Mouse (Mus musculus): ENCODE data around the gene Pars2.

Pars2 gene

GRCm38 (mm10) chr4:106650833-106651527 is at the start of gene Pars2:
TSS of gene Pars2 (plus strand) at chr4:106651069.
- DNase-seq: peak; percentile 98

- DNase-seq: no peak
Observed at GRCm38 (mm10) chr4:106606639-106607554, 44.0 kb upstream of the Pars2 start.

GRCm38 (mm10) chr4:106607905-106608304 is 43.0 kb upstream of the Pars2 start:
- no peak for DNase-seq

- no peak for DNase-seq
Observed at GRCm38 (mm10) chr4:106613105-106613504, 37.8 kb upstream of the Pars2 start.

GRCm38 (mm10) chr4:106613560-106613959 is 37.3 kb upstream of the Pars2 start:
- DNase-seq: no peak

GRCm38 (mm10) chr4:106614180-106614797 is 36.6 kb upstream of the Pars2 start:
- peak; percentile 66 for DNase-seq

- no peak for DNase-seq
Observed at GRCm38 (mm10) chr4:106614881-106615280, 36.0 kb upstream of the Pars2 start.

GRCm38 (mm10) chr4:106615637-106616036 is 35.2 kb upstream of the Pars2 start:
- no peak for DNase-seq

GRCm38 (mm10) chr4:106617056-106617455 is 33.8 kb upstream of the Pars2 start, which contains the start of gene Lexm:
TSS of gene Lexm (minus strand) at chr4:106617241.
- no peak for DNase-seq

GRCm38 (mm10) chr4:106618898-106619297 is 32.0 kb upstream of the Pars2 start:
- DNase-seq: no peak

GRCm38 (mm10) chr4:106621428-106621827 is 29.4 kb upstream of the Pars2 start:
- DNase-seq: no peak

GRCm38 (mm10) chr4:106622030-106622493 is 28.8 kb upstream of the Pars2 start, which contains the start of gene Ttc22:
TSS of gene Ttc22 (plus strand) at chr4:106622432.
- DNase-seq: no peak

GRCm38 (mm10) chr4:106622712-106623111 is 28.2 kb upstream of the Pars2 start:
- DNase-seq: no peak

GRCm38 (mm10) chr4:106624271-106624670 is 26.6 kb upstream of the Pars2 start:
- no peak for DNase-seq

GRCm38 (mm10) chr4:106627809-106628208 is 23.1 kb upstream of the Pars2 start:
- no peak for DNase-seq

- no peak for DNase-seq
Observed at GRCm38 (mm10) chr4:106628650-106629360, 22.1 kb upstream of the Pars2 start.

- DNase-seq: no peak
Observed at GRCm38 (mm10) chr4:106629374-106629773, 21.5 kb upstream of the Pars2 start.

- DNase-seq: peak; percentile 85
Observed at GRCm38 (mm10) chr4:106630333-106631220, 20.3 kb upstream of the Pars2 start.

GRCm38 (mm10) chr4:106632313-106632712 is 18.6 kb upstream of the Pars2 start:
- DNase-seq: no peak

- DNase-seq: no peak
Observed at GRCm38 (mm10) chr4:106633281-106634085, 17.4 kb upstream of the Pars2 start.

GRCm38 (mm10) chr4:106634086-106634479 is 16.8 kb upstream of the Pars2 start:
- no peak for DNase-seq
